Mouse (Mus musculus): Measurements from ENCODE around the gene Pde4a.

The Pde4a gene

DNA sequence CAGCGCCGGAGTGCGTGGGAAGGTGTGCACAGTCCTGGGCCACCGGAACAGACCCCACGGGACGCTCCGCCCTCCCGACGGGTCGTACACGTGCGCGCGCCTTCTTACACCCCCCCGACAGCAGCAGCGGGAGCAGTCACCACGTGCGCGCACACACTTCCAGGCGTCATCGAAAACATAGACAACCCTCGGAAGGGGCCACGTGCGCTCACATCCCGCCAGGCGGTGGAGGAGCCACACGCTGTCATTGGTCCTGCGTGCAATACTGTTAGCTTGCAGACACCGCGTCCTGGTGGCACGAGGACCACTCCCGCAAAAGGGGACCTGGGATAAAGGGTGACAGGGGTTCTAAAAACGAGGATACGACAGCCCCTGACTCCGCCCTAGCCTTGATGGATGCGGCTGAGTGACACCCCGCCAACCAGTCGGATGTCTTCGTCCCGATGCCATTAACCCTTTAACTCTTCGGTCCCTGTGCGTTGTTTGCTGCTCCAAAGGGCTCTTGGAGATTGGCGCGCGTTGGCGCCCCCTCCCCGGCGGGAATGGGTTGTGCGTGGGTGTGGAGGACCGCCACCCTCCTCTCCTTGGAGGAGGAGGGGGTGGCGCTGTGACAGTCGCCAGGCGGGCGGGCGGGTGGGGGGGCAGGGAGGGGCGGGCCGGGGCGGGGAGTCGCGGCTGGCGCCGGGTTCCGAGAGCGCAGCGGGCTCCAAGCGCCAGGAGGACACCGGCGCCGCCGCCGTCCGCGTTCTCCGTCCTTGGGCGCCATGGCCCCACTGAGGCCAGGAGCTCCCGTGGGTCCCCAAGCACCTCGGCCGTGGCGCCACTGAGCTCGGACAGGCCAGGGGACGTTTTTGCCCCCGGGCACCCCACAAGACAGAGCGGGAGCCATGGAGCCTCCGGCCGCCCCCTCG is at the start of gene Pde4a:
Pde4a (plus strand) TSS at position 674 of the 911 bp plus-strand sequence.
- no peak for DNase-seq

DNA sequence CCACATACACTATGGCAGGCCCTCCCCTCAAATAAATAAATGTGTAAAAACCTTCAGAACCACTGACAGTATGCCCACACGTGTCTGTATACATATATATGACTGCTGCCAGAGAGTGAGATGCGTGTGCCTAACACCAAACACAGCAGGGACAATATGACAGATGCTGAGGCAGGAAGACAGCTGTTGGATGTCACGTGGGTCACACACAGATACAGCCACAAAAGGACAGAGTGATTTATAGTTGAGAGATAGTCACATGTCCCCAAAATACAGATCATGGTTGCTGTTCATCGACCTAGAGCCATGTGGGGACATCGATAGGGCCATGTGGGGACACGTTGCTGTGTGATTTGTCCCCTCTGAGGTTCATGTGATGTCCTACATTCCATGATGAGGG is 48.4 kb upstream of the Pde4a start:
- DNase-seq, result no peak

DNA sequence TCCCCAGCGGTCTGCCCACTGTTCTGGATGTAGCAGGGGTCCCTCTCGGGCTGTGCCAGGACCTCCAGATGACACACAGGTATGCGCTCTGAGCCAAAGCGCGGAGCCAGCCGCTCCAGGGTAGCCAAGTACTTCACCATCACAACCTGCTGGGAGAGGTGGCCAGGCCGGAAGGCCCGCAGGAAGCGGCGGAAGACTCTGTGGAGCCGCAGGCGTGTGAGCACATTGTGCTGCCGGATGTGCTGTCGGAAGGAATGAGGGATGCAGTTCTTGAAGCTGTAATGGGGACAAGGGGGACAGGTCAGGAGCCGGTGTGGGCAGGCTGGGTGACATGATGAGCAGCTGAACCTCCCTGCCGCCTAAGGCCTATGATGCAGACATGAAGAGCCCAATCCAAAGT is 44.0 kb upstream of the Pde4a start:
- DNase-seq, result no peak

DNA sequence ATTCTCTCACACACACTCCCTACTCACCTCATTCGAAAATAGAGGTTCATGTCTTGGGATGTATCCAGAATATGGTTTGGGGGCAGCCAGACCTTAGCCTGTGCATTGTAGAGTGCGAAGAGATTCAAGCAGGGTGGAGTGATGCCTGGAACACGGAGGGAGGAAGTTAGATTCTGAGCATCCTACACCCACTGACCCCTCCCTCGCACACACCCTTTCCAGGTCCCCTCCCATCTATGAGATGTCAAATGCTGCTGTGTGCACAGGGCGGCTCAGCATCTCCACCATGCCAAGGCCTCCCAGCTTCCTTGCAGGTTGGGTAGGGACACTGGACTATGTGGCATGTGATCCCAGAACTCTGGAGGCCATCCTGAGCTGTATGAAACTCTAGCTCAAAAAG is 40.7 kb upstream of the Pde4a start:
- no peak for DNase-seq

DNA sequence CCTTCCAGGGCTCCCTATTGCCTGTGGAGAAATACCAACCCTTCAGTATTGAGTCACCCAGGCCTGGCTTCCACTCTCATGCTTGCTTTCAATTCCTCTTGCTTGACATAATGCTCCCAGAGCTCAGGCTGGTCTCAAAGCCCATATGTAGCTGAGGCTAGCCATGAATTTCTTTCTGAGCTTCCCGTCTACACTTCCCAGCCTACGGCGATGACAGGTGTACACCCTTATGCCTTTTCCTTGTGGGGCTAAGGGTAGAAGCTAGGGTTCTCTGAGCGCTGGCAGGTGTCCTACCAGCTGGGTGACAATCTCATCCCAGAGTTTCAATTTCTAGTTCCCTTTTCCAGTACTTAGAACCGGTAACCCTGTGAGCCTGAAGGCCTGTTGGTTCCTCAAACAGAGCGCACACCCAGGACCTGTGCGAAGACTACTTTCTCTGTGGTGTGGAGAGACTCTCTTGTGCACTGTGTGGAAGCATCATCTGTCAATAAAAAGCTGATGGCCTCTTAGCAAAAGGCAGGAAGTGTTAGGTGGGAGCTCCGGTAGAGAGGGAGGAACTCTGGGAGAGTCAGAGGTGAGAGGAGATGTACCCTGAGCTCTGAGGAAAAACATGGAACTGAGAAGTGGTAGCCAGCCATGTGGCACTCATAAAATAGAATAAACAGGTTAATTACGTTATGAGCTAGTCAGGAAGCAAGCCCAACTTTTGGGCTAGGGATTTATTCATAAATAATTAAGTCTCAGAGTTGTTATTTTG is 39.8 kb upstream of the Pde4a start:
- no peak for DNase-seq

DNA sequence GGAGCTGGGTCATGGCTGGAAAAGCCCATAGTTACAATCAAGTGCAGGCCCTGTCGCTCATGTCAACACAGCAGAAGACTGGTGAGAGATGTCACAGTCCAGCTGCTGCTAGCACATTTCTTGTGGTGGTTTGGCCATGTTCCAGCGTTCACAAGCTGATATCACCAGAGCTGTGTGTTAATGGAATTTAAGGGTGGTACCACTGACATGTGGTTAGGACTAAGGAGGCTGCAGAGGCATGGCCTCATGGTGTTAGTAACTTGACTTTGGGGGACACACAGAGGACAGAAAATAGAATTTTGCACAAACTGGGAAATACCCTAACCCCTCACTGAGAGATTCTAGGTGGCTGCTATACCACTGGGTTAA is 39.3 kb upstream of the Pde4a start:
- no peak for DNase-seq

DNA sequence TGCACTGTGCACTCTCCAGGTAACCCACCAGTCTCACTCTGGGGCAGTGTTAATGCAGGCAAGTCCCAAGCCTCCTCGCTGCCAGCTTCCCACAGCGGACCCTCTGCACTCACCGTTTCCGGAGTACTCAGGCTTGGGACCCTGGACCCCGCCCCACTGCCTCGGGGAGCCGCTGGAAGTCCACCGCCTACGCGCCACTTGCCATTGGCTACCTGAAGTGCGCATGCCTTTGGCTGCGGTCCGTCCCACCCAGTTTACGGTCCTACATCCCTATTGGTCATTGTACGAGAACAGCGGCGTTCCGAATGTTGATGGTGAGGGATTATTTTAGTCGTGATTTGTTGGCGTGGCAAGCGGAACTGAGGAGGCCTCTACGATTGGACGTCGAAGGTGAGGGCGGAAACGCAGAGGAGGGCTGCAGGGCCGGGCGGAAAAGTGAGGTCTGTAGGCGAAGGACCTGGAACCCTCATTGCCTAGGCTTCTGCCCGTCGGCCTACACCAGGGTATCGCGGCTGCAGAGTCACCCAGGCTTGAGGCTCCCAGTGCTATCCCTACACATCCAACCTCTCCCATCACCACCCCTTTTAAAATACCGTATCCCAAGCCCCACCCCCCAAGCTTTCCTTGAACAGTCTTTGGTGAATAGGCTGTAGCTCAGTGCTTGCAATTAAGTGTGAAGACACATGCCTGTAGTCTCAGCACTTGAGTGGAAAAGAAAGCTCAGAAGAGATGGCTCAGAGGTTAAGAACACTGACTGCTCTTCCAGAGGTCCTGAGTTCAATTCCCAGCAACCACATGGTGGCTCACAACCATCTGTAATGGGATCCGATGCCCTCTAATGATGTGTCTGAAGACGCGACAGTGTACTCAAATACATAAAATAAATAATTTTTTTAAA is 34.2 kb upstream of the Pde4a start, which contains the start of gene Tyk2:
Tyk2 (minus strand) TSS at position 185 of the 898 bp plus-strand sequence.
- peak; percentile 91 for DNase-seq

DNA sequence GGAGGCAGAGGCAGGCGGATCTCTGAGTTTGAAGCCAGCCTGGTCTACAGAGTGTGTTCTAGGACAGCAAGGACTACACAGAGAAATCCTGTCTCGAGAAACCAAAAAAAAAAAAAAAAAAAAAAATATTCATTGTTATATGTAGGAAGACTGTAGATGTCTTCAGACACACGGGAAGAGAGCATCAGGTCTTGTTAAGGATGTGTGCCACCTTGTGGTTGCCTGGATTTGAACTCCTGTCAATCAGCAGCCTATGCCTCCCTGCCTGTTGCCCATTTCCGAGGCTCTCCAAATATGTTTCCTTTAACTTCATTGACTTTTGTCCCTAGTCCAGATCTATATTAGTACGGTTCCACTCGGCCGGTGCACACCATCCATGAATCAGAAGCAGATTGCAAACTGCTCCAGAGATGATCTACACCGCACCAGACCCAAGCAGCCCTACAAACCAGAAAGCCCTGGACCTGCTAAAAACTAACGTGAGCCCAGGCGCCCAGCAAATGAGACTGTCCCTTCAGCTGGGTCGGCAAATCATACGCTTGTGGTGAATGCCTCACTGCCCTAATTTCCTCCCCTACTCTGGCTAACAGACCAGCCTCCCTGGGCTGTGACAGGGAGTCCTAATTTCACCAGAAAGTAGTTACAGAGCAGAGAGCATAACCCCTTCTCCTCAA is 33.3 kb upstream of the Pde4a start:
- DNase-seq, result no peak

DNA sequence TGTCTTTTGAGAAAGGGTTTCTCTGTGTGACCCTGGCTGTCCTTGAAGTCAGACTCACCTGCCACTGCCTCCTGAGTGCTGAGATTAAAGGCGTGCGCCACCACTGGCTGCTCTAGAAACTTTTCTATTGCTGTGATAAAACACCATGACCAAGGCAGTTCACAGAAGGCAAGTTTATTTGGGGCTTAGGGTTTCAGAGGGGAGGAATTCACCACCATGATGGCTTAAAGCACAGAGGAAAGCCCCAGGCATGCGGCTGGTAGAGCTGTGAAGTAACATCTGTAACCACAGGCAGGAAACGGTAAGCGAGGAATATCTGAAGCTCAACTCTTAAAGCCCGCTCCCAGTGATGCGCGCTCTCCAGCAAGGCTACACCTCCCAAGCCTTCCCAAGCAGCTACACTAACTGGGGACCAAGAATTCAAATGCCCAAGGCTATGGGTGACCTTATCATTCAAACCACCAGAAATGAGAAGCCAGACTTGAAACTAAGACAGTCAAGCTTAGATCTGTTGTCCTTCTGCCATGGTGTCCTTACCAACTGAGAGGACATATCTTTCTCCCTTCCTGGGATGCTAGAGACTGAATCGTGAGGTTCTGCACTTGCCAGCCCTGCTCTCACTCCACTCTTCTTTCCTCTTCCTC is 32.3 kb upstream of the Pde4a start:
- no peak for DNase-seq

DNA sequence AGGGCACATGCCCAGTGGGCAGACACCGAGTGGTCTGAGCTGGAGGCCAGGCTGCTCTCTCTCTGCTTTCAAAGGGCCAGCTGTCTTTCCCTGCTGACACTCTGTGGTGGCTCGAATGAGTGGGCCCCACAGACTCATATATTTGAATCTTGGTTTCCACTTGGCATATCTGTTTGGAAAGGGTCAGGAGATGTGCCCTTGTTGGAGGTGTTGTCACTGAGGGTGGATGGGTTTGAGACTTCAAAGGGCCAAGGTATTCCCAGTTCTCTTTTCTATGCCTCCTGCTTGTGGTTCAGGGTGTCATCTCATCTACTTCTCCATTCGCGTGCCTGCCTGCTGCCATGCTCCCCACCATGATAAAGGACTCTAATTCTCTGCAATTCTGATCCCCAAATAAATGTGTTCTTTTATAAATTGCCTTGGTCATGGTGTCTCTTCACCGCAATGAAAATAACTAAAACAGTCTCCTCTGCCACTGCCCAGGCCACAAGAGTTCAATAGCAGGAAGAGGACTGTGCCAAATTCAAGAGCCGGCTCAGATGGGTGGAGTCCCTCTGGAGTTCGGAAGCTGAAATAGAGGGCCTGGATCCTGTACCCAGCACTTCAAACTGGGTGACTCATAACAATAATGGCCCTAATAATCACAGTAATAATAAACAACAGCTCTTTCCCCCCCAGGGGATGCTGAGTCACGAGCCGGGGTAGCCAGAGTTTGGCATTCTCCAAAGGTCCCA is 30.8 kb upstream of the Pde4a start:
- DNase-seq, result no peak

DNA sequence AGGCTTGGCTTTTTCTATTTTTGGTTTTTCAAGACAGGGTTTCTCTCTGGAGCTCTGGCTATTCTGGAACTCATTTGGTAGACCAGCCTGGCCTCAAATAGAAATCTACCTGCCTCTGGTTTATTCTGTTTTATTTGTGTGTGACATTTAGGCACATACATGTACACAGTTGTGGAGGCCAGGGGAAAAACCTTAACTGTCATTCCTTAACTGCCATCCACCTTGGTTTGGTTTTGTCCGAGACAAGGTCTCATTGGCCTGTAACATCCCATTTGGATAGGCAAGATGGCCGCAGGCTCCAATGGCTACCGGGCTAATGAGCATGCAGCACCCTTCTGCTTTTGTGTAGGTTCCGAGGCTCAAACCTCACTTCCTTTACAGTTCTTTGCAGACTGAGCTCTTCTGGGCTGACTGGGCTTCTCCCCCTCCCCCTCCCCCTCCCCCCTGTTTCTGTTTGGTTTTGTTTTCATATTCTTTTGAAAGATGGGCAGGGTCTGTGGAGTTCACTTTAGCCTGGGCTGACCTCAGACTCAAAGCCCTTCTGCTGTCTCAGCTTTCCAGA is 30.1 kb upstream of the Pde4a start:
- DNase-seq, result no peak

DNA sequence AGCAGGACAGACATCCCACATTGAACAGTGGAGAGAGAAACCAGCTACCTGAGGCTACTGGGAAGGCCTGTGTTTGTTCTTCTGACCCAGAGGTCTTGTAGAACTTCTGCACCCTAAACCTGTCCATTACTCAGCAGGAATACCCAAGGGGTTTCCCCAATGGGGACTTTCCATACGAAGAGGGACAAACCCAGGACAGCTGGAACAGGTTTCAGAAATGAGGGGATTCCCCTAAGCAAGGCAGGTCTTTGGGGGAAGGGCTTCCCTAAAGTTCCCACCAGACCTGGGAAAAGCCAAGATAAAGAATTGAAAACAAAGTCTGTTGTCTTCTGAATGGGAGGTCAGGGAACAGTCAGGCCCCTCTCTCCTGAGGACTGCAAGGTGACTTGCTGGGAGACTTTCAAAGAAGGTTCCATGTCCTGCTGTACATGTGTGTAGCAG is 29.6 kb upstream of the Pde4a start:
- no peak for DNase-seq

DNA sequence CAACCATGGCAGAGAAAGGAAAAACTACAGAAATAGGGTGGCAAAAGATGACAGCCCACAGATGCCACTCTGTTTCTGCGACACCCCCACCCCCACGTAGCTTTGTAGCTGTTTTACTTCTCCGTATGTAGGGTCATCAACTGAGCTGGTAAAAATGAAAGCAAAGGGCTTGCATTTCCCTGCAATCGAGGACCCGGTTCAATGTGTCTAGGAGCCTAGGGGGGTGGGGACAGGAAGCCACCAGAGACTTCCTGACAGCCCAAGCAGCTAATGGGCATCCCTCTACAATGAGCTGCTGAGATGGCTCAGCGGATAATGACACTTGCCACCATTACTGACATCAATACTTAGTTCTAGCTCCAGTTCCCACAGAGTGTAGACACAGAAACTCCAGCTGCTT is 29.1 kb upstream of the Pde4a start:
- no peak for DNase-seq

DNA sequence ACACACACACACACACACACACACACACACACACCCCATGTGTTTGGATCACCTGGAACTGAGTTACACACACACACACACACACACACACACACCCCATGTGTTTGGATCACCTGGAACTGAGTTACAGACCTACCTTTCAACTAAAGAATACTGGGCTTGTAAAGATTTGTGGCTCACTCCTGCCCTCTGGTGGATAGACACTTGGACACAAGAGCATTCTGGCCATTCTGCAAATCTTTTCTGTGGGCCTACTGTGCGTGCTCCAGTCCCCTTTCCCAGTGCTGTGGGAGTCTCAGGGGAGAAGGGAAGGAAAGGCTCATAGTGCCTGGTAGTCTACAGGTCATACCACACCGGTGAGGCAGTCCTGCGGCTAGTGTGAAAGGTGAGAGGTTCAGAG is 28.3 kb upstream of the Pde4a start:
- DNase-seq, result peak; percentile 54

DNA sequence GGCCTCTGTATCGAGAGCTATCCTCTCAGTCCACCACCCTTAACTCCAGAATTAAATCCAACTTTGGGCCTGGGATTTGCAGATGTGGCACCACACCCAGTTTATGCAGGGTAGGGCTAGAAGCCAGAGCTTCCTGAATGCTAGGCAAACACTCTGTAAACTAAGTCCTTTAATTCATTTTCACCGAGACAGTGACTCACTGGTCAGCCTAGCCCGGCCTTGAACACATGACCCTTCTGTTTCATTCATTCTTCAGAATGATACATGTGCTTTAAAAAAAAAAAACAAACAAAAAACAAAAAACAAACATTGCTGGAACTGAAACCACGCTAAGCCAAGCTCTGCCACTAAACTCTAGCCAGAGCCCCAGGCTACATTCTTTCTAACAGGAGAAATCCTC is 27.1 kb upstream of the Pde4a start:
- no peak for DNase-seq

DNA sequence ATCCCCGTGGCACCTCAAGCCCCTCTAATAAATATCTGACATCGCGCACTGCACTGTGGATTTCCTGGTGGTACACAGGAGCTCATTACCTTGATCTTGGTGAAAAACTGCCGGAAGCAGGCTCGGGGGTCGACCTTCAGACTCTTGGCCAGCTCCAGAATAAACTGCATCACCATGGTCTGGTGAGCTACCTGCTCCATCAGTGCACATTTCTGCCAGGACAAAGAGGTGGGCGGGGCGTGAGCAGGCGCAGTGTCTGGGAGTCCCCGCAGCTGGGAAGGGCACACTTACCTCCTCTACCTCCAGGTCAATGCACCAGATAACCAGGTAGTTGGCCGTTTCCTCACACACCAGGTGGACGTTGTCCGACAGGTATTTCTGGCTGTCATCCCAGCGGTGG is 23.6 kb upstream of the Pde4a start:
- no peak for DNase-seq

DNA sequence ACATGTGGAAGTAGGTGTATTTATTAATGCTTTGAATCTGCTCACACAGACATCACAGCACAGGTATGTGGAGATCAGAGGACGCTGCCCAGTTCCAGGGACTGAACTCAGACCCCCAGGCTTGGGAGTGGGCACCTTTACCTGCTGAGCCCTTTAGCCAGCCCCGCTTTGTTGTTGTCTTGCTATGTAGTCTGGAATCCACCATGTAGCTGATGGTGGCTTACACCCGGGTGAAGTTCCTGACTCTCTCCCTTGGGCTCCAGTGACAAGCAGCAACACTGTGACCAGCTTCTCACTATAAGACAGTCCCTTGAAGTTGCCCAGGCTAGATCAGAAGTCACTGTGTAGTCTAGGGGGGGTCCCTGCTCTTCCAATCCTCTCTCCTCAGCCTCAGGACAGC is 21.2 kb upstream of the Pde4a start:
- no peak for DNase-seq

DNA sequence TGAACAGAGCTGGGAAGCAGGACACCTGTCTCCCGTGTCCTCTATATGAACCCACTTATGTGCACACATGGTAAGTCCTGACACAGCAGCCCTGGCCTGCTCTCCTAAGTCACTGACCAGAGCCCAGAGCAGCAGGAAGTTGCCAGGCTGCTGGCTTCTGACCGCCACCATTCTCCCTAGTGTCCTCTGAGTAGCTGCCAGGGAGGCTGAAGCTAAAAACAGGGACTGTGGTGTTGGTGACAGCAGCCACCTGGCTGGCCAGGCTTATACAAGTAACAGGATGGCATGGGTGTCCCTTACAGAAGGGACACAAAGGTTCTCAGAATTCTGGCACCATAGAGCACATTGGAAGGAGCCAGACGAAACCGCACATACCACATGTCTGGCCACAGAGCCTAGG is 20.1 kb upstream of the Pde4a start:
- no peak for DNase-seq

DNA sequence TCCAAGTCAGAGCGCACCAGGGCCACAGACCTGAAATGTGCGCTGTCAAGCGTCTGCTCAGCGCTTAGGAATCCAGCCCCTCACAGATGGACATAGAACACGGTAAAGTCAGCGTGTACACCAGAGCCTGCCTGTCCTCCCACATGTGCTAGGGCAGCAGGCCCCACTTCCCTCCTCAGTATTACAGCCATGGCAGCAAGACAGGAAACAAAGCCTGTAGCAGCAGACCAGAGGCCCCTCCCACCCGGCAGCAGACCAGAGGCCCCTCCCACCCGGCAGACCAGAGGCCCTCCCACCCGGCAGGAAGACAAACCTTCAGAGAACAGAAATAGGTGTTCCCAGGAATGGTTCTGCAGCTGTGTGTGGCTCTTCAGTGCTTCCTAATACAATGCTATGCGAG is 18.8 kb upstream of the Pde4a start:
- DNase-seq, result no peak

DNA sequence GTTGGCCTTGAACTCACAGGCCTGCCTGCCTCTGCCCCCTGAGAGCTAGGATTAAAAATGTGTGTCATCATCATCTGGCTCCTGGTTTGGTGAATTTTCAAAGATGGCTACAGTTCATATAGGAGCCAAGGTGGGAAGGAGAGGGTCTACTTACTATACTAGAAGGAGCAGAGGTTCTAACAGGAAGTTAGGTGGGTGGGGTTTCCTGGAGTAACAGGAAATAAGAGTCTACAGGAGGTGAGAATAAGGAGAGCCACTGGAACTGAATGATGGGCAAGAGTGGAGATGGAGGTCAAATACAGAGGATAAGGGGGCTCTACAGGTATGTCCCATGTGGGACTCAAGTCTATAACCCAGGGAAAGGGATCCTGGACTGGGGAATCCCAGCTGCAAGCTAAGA is 17.1 kb upstream of the Pde4a start:
- DNase-seq, result no peak

DNA sequence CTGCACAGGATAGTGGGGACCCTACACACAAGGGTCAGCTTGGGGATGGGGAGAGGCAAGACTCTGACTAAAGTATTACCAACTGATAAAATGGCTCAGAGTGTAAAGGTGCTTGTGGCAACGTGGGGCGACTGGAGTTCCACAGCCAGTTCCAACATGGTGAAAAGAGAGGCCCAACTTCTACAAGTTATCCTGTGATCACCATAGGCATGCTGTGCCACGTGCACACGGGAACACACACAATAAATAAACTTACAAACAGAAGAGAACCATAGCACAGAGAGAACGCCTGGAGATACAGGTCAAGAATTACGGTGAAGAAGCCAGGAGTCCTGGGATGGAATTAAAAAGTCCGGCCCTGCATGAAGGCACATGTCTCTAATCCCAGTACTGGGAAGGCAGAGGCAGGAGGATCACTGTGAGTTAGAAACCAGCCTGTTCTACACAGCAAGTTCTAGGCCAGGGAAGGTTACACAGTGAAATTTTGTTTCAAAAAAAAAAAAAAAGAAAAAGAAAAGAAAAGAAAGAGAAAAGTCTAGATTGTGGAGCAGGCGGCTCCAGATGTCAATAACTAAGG is 16.3 kb upstream of the Pde4a start:
- DNase-seq, result no peak

All from cerebellum, adult 8-10 months (tissue).